Mouse (Mus musculus) mouse embryonic stem cell (cell line): ENCODE measurements around the gene Slc27a2.
"Not testable (repeated sequence)": the region's sequence is repeated elsewhere in the genome, so short reads cannot be mapped to it uniquely, and the experiment has no call there.

ENCODE experiments used
- in situ Hi-C, 2 experiments: fragments of 300-500 bp; cut with MboI; formaldehyde crosslinking; loops; 1 replicate in 1 of 2; 3 replicates in 1 of 2; pipeline ENCODE4 v1.14.3; 2019 to 2020; ENCODE audit warnings: low sequenced_read_pairs in 2 of 2, low pct_unique_long_range_greater_than_20kb in 1 of 2, mixed read lengths in 1 of 2; ENCODE audit not compliant: unreplicated experiment in 1 of 2

Gene Slc27a2

DNA sequence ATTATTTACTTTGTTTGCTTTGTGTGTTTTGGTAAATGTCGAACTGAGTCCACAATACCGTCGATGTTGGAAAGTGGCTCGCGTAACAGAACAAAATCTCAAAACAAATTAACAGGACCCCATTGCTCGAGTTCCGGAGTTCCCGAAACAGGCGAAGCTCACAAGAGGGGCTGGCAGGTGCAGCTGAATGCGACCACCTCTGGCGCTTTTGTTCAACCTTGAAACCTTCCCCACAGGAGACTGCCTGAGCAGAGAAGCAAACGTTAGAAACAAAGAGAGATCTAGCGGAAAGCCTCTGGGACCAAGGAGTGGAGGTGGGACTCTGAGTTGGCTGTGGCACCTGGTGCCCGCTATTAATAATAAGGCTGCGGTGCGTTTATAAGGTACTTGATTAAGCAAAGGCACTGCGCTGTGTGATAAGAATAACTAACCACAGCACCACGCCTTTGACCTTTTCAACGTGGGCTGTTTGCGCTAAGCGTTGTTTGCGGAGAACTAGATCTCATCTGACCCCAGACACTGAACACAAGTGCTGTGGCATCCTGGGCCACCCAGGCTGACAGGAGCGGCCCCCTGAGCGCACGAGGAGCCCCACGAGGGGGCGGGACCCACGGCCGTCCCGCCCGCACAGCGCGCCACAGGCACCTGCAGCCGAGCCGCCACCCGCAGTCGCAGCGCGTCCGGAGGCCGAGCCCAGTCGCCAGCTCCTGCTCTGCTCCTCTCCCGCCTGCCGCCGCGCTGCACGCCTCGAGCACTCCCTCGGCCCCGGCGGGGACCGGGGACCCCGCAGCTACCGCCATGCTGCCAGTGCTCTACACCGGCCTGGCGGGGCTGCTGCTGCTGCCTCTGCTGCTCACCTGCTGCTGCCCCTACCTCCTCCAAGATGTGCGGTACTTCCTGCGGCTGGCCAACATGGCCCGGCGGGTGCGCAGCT lies at the start of gene Slc27a2:
Slc27a2 (plus strand) TSS at position 51 of the 934 bp plus-strand sequence.
- in situ Hi-C loops: no loop called here

DNA sequence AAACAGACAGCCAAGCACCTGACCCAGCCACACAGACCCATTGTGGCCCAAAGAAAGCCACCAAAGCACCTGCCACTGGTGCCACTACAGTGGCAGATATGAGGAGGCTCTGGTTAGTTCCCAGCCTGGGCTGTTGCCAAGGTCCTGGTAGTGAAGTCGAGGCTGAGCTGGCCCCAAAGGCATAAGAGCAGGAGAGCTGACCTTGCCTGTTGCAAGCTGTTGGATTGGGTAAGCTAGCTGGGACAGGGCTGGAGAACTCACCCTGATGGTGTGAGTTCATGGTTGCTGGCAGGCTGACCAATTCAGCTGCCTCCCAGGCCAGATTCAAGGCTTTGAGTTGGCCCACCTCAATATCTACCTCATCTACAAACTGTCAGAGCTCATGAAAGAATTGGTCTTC lies 47.1 kb upstream of the Slc27a2 start:
- in situ Hi-C loops: no loop called here

DNA sequence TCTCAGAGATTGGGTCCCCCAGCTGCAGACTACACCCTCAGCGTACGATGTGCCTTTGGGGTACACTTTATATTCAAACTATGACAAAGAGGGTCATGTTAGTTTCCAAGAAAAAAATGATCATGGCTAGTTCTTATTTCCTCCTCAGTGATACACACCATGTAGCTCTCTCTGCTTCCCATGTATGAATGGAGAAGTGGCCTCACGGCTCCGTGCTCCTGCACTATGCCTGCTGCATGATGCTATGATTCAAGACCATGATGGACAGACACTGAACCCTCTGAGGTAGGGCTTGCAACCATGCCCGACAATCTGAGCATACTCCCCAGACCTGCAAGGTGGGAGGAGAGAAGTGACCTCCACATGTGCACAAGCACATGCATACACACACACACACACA lies 44.7 kb upstream of the Slc27a2 start:
- in situ Hi-C loops: no loop called here

DNA sequence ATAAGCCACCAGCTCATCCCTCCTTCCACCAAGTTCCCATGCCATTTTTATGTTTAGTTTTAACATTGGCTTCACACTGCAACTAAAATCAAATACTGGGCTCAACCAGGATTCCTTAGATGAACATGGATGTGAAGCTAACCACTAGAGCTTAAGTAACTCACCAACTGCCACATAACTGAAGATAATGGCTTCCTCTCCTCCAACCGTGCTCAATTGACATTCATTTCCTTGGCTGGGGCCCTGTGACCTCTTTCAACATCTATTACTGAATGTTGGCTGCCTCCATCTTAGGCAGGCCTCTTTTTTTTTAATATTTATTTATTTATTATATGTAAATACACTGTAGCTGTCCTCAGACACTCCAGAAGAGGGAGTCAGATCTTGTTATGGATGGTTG lies 44.0 kb upstream of the Slc27a2 start:
- in situ Hi-C loops: no loop called here

DNA sequence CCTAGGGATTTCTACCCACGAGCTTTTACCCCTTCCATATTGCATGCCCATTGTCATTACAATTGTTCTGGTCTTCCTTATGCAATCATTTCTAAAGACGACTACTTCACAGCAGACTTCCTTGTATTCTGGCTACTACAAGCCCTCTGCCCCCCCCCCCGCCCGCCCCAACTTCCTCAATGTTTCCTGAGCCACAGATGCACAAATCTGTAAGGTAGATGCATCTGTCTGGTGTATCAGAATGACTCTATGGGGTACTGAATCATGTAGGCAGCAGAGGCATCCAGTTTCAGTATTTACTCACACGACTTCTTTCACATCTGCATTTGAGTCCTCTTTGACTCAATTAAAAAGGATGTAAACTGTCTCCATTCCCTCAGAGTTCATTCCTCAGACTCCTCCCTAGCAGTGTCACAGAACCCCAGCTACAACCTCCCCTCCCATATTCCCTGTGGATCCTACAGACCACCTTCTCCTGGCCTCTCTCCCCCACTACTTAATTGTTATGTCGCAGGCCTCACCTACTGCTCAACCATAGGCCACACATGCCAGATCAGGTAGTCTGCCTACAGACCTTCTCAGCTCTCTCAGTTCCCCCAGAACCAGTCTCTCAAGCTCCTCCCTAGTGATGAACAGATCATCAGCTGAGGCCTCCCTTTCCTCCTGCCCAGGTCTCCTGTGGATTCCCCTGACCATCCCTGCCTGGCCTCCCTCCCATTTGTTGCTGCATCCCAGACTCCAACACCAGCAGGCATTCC lies 37.0 kb upstream of the Slc27a2 start:
- in situ Hi-C loops: no loop called here

DNA sequence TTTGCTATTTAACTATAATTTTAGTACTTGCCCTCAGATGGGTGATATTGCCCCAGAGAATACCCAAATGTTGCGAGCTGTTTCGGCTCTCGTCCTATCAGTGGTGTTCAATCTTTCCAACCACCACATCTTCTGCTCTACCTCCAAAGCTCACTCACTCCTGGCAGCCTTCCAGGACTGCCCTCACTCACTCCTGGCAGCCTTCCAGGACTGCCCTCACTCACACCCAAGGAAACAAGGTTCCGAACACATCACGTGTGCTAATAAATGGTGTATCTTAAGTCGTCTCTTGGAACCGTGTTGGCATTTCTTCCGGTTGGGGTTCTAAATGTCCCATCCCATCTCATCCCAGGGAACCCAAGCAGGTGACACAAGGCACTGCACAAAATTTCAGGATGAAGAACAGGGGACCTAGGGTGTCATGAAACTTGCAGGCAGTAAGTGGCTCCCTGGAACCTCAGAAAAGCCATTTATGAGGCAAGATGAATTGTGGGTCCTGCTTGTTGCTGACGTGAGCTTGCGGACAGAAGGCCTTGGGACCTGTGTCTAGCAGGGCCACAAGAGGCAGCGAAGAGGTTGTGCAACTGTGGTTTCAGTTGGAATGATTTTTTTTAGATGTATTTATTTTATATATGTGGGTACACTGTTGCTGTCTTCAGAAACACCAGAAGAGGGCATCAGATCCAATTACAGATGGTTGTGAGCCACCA lies 32.2 kb upstream of the Slc27a2 start:
- in situ Hi-C loops: no loop called here

DNA sequence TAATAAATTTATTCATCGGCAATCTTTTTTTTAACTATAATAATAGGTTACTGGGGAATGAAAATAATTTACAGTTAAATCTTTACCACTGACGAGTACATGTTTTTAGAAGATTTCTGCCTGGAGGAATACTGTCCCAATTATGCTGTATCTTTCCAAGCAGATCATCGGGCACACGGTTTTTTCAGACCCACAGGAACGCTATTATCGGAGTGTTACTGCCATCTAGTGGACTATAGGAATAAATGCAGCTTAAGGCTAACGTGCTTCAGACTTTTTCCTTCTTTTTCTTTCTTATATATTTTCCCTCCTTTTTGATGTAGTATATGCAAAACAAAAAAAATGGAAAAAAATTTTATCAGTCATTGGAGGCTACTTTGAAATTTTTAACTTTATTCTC lies 31.4 kb upstream of the Slc27a2 start:
- in situ Hi-C loops: no loop called here

DNA sequence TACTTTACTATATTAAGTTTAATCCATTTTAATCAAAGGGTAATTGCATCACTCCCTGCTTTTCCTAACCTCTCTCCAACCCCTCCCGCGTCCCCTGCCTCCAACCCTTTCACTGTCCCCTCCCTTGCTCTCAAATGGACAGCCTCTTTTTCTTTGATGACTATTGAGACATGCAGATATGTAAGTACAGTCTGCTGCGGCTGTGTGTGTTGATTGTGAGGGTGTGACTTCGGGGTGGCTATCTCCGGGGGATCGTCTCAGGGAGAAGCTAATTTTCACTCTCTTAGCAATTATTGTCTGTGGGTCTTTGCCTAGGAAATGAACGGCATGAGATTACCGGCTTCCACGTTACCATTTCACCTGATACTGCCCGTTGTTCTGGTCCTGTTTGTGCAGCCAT lies 30.7 kb upstream of the Slc27a2 start:
- in situ Hi-C loops: no loop called here

DNA sequence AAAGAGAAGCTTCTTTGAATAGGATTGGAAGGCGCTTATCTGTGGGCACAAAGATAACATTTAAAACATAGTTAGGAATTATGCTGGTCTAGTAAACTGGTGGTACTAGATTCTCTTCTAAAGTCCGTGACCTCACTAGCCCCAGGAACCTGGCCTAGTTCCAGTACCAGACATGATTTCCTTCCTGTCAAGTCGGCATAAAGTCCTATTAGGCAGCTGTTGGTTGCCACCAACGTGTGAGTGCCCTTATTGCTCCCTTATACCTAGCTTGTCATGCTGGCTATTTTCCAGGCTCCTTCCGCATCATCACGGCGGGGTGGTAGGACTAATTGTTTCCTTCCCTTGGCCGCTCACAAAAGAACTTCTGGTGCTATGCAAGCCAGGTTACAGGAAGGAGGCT lies 30.2 kb upstream of the Slc27a2 start:
- in situ Hi-C loops: no loop called here

DNA sequence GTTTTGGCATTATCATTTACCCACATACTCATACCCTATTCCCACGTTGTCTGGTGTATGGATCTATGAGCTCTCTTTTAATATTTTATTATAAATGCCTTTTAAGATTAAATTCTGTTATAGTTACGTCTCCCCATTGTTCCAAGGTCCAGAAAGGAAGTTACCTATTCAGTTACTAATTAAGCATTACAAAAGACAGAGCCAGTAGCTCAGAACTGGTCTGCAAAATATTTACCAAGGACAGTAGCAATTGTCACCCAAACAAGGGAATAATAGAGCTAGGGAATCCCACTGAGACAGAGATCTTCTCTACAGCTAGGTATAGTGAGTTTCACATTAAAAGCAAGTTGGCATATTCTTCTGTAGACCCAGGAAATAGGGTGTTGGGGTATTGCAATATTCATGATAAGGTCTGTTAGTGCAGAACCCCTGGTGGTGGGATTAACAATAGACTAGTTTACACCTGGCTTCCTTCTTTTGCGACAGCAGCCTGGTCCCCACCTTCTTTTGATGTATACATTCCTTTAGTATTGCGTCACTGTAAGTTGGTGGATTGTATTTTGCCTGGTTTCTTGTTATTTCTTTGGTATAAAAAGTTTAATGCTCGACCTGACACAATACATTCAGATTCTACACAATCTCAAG lies 29.0 kb upstream of the Slc27a2 start:
- in situ Hi-C loops: not testable (repeated sequence)

DNA sequence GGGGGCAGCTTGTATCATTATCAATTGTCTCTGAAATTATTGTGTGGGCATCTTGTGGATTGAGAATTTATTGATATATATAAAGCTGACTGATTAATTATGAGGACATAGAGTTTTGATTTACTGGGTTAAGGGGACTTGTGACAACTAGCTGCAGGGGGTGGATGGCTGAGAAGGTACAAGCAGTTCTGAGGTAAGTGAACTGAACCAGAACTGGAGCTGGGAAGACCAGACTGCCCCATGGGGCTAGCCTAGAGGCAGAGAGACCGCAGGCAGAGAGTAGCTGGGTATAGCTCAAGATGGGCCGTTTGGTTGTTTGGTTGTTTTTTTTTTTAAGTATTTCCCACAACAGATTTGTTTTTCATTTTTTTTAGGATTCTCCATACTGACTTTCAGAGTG lies 27.9 kb upstream of the Slc27a2 start:
- in situ Hi-C loops: no loop called here

DNA sequence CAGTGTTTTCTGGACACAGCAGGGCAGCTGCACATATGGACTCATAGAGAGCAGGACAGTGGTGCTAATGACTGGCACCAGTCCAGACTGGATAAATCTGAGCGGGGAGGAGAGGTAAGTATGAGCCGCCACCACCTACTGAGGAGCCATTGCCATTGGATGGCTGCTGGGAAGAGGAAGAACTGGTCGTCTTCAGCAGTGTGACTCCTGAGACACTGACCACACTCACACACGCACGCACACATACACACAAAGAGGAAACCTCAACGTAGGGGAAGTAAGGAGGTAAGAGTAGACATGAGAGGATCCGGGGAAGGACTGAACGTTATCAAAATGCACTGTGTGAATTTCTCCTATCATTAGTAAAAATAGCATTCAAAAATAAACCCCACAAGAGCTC lies 24.7 kb upstream of the Slc27a2 start:
- in situ Hi-C loops: no loop called here

DNA sequence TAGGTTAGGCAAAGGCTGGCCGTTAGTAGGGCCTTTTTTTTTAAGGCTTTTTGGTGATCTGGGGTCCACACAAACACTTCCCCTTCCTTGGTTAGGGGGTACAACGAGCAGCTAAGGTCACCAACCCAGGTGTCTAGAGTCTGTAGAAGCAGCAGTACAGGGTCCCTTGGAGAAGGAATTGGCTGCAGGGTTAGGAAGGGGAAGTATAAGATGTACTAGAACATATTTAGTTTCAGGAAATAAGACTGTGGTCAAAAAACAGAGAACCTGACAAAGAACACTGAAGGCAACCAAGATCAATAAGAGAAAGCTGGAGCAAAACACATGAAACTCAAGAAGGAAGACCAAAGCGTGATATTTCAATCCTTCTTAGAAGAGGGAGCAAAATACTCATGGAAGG lies 21.6 kb upstream of the Slc27a2 start:
- in situ Hi-C loops: no loop called here

DNA sequence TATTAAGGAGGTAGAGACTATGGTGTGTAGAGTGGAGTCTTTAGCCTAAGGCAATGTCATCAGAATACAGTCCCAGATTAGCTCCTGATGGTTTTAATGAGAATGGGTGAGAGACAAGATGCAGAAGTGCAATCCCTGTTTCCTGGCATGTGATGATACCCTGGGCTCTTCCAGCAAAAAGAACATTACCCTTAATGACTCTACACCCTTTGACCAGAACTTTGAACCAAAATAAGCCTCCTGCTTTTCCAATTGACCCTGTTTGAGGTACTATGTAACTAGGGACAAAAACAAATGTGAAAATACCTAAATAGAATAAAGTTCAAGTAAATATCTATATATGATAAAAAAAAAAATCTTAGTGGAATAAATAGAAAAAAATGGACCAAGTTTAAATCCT lies 14.6 kb upstream of the Slc27a2 start:
- in situ Hi-C loops: no loop called here

DNA sequence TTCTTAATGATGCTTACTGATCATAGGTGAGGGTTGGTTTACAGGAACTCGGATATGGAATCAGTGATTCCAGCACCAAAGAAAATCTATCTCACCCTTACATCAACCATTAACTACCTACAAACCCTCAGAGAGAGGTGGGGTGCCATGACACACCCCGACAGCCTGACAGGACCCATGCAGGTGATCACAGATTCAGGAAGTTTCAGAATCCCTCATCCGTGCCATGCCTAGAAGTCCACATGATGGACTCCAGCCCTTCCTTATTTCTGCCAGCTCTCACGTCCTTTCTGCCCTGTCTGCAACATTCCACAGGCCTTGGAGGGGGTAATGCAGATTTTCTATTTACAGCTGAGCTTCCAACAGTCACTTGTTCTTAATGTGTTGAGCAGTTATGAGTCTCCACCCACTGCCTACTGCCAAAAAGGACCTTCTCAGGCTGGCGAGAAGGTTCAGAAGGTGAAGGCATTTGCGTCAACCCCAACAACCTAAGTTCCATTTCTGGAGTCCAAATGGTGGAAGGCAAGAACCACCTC lies 11.7 kb upstream of the Slc27a2 start:
- in situ Hi-C loops: no loop called here

DNA sequence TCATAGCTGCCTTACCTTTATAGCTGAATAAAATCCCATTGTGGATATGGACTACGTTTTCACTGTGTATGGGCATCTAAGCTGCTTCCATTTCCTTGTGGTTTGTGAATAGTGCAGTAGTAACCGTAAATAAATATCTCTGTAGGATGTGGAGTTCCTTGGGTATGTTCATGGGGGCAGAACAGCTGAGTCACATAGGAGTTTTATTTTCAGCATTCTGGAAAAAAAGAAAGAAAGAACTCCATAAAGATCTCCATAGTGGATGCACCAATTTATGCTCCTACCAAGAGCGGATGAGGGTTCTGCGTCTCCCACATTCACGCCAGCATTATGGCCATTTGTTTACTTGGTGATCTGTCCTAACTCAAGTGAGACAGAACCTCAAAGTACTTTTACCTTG lies 10.0 kb upstream of the Slc27a2 start:
- in situ Hi-C loops: no loop called here

DNA sequence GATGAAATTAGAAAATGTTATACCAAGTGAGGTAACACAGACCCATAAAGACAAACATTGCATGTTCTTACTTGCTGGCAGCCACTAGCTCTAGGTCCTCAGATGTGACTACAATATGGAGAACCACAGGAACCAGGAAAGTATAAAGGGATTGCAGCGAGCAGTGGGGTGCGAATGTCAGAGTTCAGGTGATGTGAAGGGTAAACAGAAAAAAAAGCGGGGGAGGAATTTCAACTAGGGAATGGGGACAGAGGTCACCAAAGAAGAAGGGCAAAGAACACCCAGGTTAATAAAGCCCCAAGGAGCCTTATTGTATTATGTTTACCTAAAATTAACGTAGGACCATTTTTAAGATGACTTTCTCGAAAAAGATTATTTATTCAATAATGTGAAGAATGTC lies 6.9 kb upstream of the Slc27a2 start:
- in situ Hi-C loops: no loop called here

DNA sequence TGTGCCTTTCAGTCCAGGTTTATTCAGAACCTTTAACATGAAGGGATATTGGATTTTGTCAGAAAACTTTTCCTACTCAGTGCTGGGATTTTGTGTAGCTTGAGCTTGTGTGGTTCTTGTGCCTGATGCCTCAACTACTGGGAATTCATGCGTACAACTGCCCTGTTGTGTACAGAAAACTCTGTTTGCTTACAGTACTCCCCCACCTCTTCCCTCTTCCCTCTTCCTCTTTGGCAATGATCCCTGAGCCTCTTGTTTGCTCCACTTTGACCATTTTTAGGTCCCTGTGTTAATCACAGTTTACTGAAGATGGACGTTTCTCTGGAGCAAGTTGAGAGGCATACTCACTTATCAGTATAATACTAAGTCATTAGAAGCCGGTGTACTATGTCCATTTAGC lies 5.8 kb upstream of the Slc27a2 start:
- in situ Hi-C loops: no loop called here

DNA sequence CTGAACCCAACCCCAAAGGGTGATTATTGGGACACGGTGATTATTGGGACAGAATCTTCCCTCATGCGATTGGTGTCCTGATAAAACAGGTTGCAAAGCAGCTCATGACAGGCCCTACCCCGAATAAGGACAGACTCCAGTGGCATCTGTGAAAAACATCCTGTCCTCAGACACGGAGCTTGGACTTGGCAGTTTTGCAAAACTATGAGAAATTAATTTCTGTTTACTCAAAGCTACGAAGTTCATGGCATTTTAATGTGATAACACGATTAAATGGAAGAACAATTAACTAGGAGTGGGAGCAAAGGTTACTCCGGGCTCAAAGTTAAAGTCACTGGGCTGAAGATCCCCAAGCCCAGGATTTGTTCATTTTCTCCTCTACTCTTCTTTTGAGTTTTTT lies 2.5 kb upstream of the Slc27a2 start:
- in situ Hi-C loops: no loop called here
